Mouse (Mus musculus) olfactory bulb, adult 2 months (tissue): ENCODE results near the gene Serinc3. TPM values are rescaled to one million over a fixed set of nuclear protein-coding genes. Genes with fewer than 3 reads are reported as not detected.

Experiments used
- H3K27ac ChIP-seq: fragments of 200-500 bp; 2 replicates; pipeline ENCODE4 v1.5.1; 2012; ENCODE audit warnings: low read depth, low read length; ENCODE audit not compliant: insufficient read depth
- H3K4me1 ChIP-seq: fragments of 200-500 bp; 2 replicates; pipeline ENCODE4 v1.6.1; 2012; ENCODE audit warnings: low read length; ENCODE audit not compliant: control insufficient read depth, insufficient read depth
- H3K4me3 ChIP-seq: fragments of 200-500 bp; 2 replicates; pipeline ENCODE4 v1.5.1; 2012; ENCODE audit warnings: mild to moderate bottlenecking, low read depth, low read length, moderate library complexity; ENCODE audit not compliant: insufficient read depth
- CTCF ChIP-seq: fragments of 200-500 bp; IDR thresholded peaks from 2 replicates; pipeline ENCODE4 v1.5.1; 2012; ENCODE audit warnings: low read depth, mild to moderate bottlenecking, low read length, moderate library complexity; ENCODE audit not compliant: insufficient read depth
- POLR2A ChIP-seq: fragments of 200-500 bp; IDR thresholded peaks from 2 replicates; pipeline ENCODE4 v1.6.1; 2012; ENCODE audit warnings: mild to moderate bottlenecking, low read depth, low read length, moderate library complexity; ENCODE audit not compliant: insufficient read depth
- WGBS: fragments of 180-500 bp; shearing (Covaris S2); methylation state at CpG from one replicate; pipeline ENCODE4 v1.1.7; 2018; 5-methylcytosine and 5-hydroxymethylcytosine counted together
- polyA plus RNA-seq: library from polyadenylated mRNA; stranded (reverse); fragments of >200 nt; gene quantifications from 2 replicates; pipeline ENCODE4 v1.2.4, GENCODE M21; 2012; ENCODE audit warnings: low replicate concordance; ENCODE audit not compliant: missing spikeins, insufficient read depth, insufficient read length

The Serinc3 gene
- polyA plus RNA-seq, 1 experiment, result 82.6 TPM

DNA sequence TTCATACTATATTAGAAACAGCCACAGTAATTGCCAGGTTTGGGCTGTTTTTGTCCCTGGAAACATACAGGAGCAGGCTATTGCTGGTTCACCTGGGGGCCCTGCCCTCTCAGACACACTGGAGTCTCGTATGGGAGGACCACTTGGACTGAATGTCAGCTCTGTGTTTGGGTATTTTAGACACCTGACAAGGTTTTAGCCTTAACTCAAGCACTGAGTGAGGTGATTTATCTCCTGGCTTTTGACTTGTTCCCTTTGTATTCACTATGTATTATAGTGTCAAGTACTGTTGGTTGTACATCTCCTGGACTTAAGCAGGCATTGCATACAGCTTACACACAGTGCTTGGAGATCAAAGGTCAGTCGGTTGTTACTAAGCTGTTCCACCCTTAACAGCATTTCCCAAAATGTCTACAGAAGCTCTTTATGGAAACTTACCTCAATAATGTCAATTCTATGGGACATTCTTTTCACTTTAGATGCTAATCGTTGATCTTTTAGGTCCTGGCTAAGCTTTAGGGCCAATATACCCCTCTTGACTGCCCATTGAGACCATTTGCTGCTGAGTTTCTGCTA lies 28.2 kb downstream of the Serinc3 start:
- TF ChIP-seq POLR2A (no peak), CTCF (no peak)
- Histone ChIP-seq H3K4me1 (no peaks in the 10 kb centered on the region), H3K27ac (no peak overlapping the region), H3K4me3 (no peak overlapping the region)
- WGBS, result 72% methylated on average over 3 of the region's 3 CpGs

DNA sequence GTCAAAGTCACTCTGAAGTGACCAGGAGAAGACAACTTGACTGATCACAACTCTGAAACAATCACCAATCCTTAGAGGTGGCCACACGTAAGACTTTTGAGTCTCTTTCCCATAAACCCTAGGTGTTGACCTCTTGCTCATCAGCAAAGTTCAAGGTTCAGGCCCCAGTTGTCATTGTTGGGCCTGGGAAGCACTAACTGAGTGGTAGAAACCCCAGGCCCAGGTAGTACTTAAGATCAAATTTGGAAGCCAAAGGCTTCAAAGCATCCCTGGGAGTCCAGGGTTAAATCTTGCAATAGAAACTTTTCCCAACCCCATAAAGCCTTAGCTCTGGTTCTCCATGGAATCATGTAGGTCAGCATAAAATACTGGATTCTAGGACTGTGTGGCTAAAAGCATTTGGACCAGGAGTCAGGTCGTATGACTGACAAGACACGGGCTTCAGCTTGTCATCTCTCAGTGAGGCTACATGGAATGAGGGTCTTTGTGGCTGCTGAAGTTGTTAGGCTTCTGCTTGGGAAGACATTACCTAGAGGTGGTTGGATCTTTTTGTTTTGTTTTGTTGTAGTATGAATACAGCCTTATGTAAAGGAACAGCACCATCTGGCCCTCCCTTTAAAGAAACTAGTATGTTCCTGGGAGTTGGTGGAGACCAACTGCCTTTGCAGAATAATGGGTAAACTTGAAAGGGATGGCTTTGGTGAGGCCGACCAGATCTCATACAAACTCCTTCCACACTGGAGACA lies 28.9 kb downstream of the Serinc3 start:
- 87% methylated on average over 4 of the region's 4 CpGs for WGBS
- Histone ChIP-seq H3K4me3 (no peak overlapping the region), H3K27ac (no peak overlapping the region), H3K4me1 (peaks cover under 1% of the 10 kb centered on the region; the same call in 1 of the 2 replicates)
- TF ChIP-seq POLR2A (no peak), CTCF (no peak)

- no peak for TF ChIP-seq CTCF
- Histone ChIP-seq H3K4me3 (no peak overlapping the region), H3K27ac (no peak overlapping the region), H3K4me1 (peaks cover 5% of the 10 kb centered on the region; the same call in 1 of the 2 replicates)
- WGBS, result 87% methylated on average over 9 of the region's 9 CpGs
These were observed 29.5 kb downstream of the Serinc3 start for GRCm38 (mm10) chr2:163615401-163615800.

GRCm38 (mm10) chr2:163613990-163614389 lies 30.9 kb downstream of the Serinc3 start:
- WGBS, result 93% methylated on average over 4 of the region's 4 CpGs
- no peak overlapping the region for H3K27ac ChIP-seq
- TF ChIP-seq CTCF (no peak), POLR2A (no peak)
- H3K4me1 ChIP-seq, result peaks cover 8% of the 10 kb centered on the region; the same call in 1 of the 2 replicates
- no peak overlapping the region for H3K4me3 ChIP-seq

DNA sequence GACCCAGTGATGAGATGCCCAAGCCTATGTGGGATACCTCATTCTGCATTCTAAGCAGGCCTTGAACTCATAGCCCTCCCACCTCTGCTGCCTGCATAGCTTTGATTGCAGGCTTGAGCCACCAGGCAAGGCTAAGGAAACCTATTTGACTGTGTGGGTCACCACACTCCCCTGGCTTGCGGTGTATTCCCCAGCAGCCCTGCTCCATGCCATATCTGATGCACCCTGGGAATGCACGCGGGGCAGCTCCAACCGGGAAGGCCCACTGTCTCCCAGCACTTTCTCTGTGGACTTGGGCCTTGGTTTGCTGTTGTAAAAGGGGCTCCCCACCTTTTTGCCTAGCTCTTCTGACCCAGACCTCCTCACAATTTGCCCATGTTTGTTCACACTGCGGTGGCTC lies 31.7 kb downstream of the Serinc3 start:
- peaks cover 8% of the 10 kb centered on the region; the same call in 1 of the 2 replicates for H3K4me1 ChIP-seq
- TF ChIP-seq POLR2A, result no peak
- TF ChIP-seq CTCF, result no peak

DNA sequence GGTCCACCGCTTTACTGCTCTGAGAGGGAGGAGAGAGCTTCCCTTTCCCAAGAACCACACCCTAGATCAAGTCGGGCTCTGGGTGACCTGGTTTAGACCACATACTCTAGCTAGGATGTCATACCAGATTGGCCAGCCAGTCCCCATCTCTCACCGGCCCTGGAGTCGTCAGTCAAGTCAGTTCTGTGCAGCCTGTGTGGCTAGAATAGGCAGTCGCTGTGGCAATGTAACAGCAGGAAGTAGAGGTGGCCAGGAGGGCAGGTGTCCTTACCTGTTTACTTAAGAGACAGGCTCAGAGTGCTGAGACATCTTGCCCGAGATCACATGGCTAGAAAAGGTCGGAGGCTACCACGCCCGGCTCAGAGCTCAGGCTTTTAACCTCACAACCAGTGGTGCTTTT lies 33.8 kb downstream of the Serinc3 start:
- TF ChIP-seq CTCF (no peak), POLR2A (no peak)
- Histone ChIP-seq H3K27ac (no peak overlapping the region), H3K4me1 (peaks cover 11% of the 10 kb centered on the region; the same call in 1 of the 2 replicates), H3K4me3 (no peak overlapping the region)
- 87% methylated on average over 9 of the region's 9 CpGs for WGBS

More for the DNA sequence above, 31.7 kb downstream of the Serinc3 start:
- Histone ChIP-seq H3K27ac (no peak overlapping the region), H3K4me3 (no peak overlapping the region)
- 96% methylated on average over 5 of the region's 5 CpGs for WGBS

DNA sequence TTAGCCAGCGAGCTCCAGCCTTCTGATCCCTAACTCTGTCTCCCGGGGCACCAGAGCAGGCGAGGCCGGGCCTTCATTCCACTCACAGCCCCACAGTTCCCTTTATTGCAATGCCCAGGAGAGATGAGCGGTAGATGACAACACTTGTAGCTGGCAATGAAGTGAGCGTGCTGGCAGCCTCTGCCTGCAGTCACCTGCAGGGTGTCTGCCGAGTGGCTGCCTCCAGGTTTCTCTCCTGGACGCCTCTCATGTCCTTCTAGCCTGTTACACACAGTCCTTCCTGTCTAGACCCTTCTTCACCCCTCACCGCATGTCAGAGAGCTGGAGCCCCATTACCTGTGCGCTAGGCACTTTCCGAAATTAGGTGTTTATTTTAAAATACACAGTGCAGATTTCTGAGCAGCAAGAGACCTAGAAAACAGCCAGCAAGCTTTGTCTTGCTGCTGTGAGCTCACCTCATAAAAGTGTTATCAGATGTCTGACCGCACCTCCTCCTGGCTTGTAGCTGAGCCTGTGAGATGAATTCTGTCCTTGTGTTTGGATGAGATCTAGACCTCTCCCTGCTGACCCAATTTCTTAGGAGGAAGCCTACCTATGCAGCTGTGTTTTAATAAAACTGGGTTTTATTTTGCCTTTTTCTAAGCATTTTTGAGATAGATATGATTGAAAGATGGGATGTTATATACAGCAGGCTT lies 35.5 kb downstream of the Serinc3 start:
- Histone ChIP-seq H3K4me1 (peaks cover 11% of the 10 kb centered on the region; the same call in 1 of the 2 replicates), H3K4me3 (no peak overlapping the region), H3K27ac (no peak overlapping the region)
- no peak for TF ChIP-seq CTCF
- no peak for TF ChIP-seq POLR2A
- 83% methylated on average over 12 of the region's 12 CpGs for WGBS

GRCm38 (mm10) chr2:163608008-163608407 lies 36.9 kb downstream of the Serinc3 start:
- 82% methylated on average over 7 of the region's 7 CpGs for WGBS
- H3K4me3 ChIP-seq, result no peak overlapping the region
- H3K4me1 ChIP-seq, result peaks cover 11% of the 10 kb centered on the region; the same call in 1 of the 2 replicates
- no peak for TF ChIP-seq CTCF
- TF ChIP-seq POLR2A, result no peak
- no peak overlapping the region for H3K27ac ChIP-seq

GRCm38 (mm10) chr2:163606161-163606560 lies 38.8 kb downstream of the Serinc3 start:
- 89% methylated on average over 7 of the region's 7 CpGs for WGBS
- no peak for TF ChIP-seq CTCF
- TF ChIP-seq POLR2A, result no peak
- Histone ChIP-seq H3K27ac (no peak overlapping the region), H3K4me1 (peaks cover 14% of the 10 kb centered on the region; the same call in 1 of the 2 replicates), H3K4me3 (no peak overlapping the region)
